Mouse (Mus musculus): ENCODE measurements at regions not wholly inside any gene's neighbourhood (a gene's known extent, or its start where the extent isn't known, plus 50 kb on each side); places are given as distances from the start of the nearest gene placed in this dataset.

GRCm38 (mm10) chr2:134029631-134030414 lies 477.9 kb downstream of the Bmp2 start:
- Histone ChIP-seq H3K4me3 (no peak overlapping the region), H3K79me2 (ENCODE audit: control insufficient read depth, insufficient read depth) (no peaks in the 10 kb centered on the region), H3K36me3 (ENCODE audit: control insufficient read depth, insufficient read depth) (no peaks in the 10 kb centered on the region), H3K27me3 (ENCODE audit: control insufficient read depth, insufficient read depth, insufficient read length) (no peaks in the 10 kb centered on the region), H3K4me2 (ENCODE audit: low read depth) (no peak overlapping the region), H3ac (ENCODE audit: control insufficient read depth, insufficient read length) (no peak overlapping the region)
- TF ChIP-seq USF1 (IDR thresholded peaks at IDR 0.05; ENCODE audit: low read depth) (no peak), POLR2AphosphoS2 (IDR thresholded peaks at IDR 0.05; ENCODE audit: insufficient read length, low read depth) (no peak), MAX (IDR thresholded peaks at IDR 0.05; ENCODE audit: low read depth) (no peak), E2F4 (IDR thresholded peaks at IDR 0.05; ENCODE audit: insufficient read depth) (no peak), MYOG (IDR thresholded peaks at IDR 0.05; ENCODE audit: control insufficient read depth in 1 of 3, insufficient read depth in 1 of 3, insufficient read length in 2 of 3, low read depth in 2 of 3) (no peak), TCF12 (IDR thresholded peaks at IDR 0.05; ENCODE audit: insufficient read depth, poor library complexity, severe bottlenecking) (no peak), REST (IDR thresholded peaks at IDR 0.05; ENCODE audit: insufficient read depth, insufficient read length) (no peak), POLR2A (IDR thresholded peaks at IDR 0.05; ENCODE audit: insufficient read length, low read depth) (no peak), SRF (IDR thresholded peaks at IDR 0.05; ENCODE audit: control insufficient read depth, insufficient read length, low read depth) (no peak), TCF3 (IDR thresholded peaks at IDR 0.05; ENCODE audit: insufficient read length, low read depth) (no peak), MYOD1 (IDR thresholded peaks at IDR 0.05; ENCODE audit: control insufficient read depth in 1 of 3, insufficient read length in 2 of 3, low read depth in 2 of 3) (no peak), CEBPB (IDR thresholded peaks at IDR 0.05; ENCODE audit: insufficient read depth, poor library complexity, severe bottlenecking) (no peak)

GRCm38 (mm10) chr2:134029153-134029552 lies 477.2 kb downstream of the Bmp2 start:
- no peak overlapping the region for H3K4me3 ChIP-seq

GRCm38 (mm10) chr2:134017109-134017508 lies 465.1 kb downstream of the Bmp2 start:
- Histone ChIP-seq H3ac (ENCODE audit: control insufficient read depth, insufficient read length) (no peak overlapping the region), H3K4me2 (ENCODE audit: low read depth) (no peak overlapping the region), H3K79me2 (ENCODE audit: control insufficient read depth, insufficient read depth) (no peaks in the 10 kb centered on the region), H3K27me3 (ENCODE audit: control insufficient read depth, insufficient read depth, insufficient read length) (no peaks in the 10 kb centered on the region), H3K4me3 (no peak overlapping the region), H3K36me3 (ENCODE audit: control insufficient read depth, insufficient read depth) (no peaks in the 10 kb centered on the region)
- no peak for TF ChIP-seq POLR2AphosphoS2 (IDR thresholded peaks at IDR 0.05; ENCODE audit: insufficient read length, low read depth)
- TF ChIP-seq CEBPB (IDR thresholded peaks at IDR 0.05; ENCODE audit: insufficient read depth, poor library complexity, severe bottlenecking) = no peak
- TF ChIP-seq MYOD1 (IDR thresholded peaks at IDR 0.05; ENCODE audit: control insufficient read depth in 1 of 3, insufficient read length in 2 of 3, low read depth in 2 of 3) = no peak
- no peak for TF ChIP-seq TCF3 (IDR thresholded peaks at IDR 0.05; ENCODE audit: insufficient read length, low read depth)
- TF ChIP-seq E2F4 (IDR thresholded peaks at IDR 0.05; ENCODE audit: insufficient read depth) = no peak
- TF ChIP-seq MYOG (IDR thresholded peaks at IDR 0.05; ENCODE audit: control insufficient read depth in 1 of 3, insufficient read depth in 1 of 3, insufficient read length in 2 of 3, low read depth in 2 of 3) = no peak
- TF ChIP-seq SRF (IDR thresholded peaks at IDR 0.05; ENCODE audit: control insufficient read depth, insufficient read length, low read depth) = no peak
- TF ChIP-seq REST (IDR thresholded peaks at IDR 0.05; ENCODE audit: insufficient read depth, insufficient read length) = no peak
- no peak for TF ChIP-seq TCF12 (IDR thresholded peaks at IDR 0.05; ENCODE audit: insufficient read depth, poor library complexity, severe bottlenecking)
- TF ChIP-seq USF1 (IDR thresholded peaks at IDR 0.05; ENCODE audit: low read depth) = no peak
- no peak for TF ChIP-seq POLR2A (IDR thresholded peaks at IDR 0.05; ENCODE audit: insufficient read length, low read depth)
- TF ChIP-seq MAX (IDR thresholded peaks at IDR 0.05; ENCODE audit: low read depth) = no peak

More at GRCm38 (mm10) chr2:134029153-134029552, 477.2 kb downstream of the Bmp2 start:
- no peak for TF ChIP-seq MYOD1 (IDR thresholded peaks at IDR 0.05; ENCODE audit: control insufficient read depth in 1 of 3, insufficient read length in 2 of 3, low read depth in 2 of 3)
- TF ChIP-seq CEBPB (IDR thresholded peaks at IDR 0.05; ENCODE audit: insufficient read depth, poor library complexity, severe bottlenecking) = no peak
- no peak for TF ChIP-seq MAX (IDR thresholded peaks at IDR 0.05; ENCODE audit: low read depth)
- TF ChIP-seq MYOG (IDR thresholded peaks at IDR 0.05; ENCODE audit: control insufficient read depth in 1 of 3, insufficient read depth in 1 of 3, insufficient read length in 2 of 3, low read depth in 2 of 3) = no peak
- no peak for TF ChIP-seq POLR2AphosphoS2 (IDR thresholded peaks at IDR 0.05; ENCODE audit: insufficient read length, low read depth)
- no peak for TF ChIP-seq E2F4 (IDR thresholded peaks at IDR 0.05; ENCODE audit: insufficient read depth)
- TF ChIP-seq REST (IDR thresholded peaks at IDR 0.05; ENCODE audit: insufficient read depth, insufficient read length) = no peak
- TF ChIP-seq TCF3 (IDR thresholded peaks at IDR 0.05; ENCODE audit: insufficient read length, low read depth) = no peak
- no peak for TF ChIP-seq POLR2A (IDR thresholded peaks at IDR 0.05; ENCODE audit: insufficient read length, low read depth)
- no peak for TF ChIP-seq SRF (IDR thresholded peaks at IDR 0.05; ENCODE audit: control insufficient read depth, insufficient read length, low read depth)
- TF ChIP-seq USF1 (IDR thresholded peaks at IDR 0.05; ENCODE audit: low read depth) = no peak
- no peak for TF ChIP-seq TCF12 (IDR thresholded peaks at IDR 0.05; ENCODE audit: insufficient read depth, poor library complexity, severe bottlenecking)
- no peaks in the 10 kb centered on the region for H3K36me3 ChIP-seq (ENCODE audit: control insufficient read depth, insufficient read depth)
- no peaks in the 10 kb centered on the region for H3K27me3 ChIP-seq (ENCODE audit: control insufficient read depth, insufficient read depth, insufficient read length)
- H3K79me2 ChIP-seq (ENCODE audit: control insufficient read depth, insufficient read depth) = no peaks in the 10 kb centered on the region
- no peak overlapping the region for H3K4me2 ChIP-seq (ENCODE audit: low read depth)
- no peak overlapping the region for H3ac ChIP-seq (ENCODE audit: control insufficient read depth, insufficient read length)

GRCm38 (mm10) chr2:134003146-134003545 lies 451.2 kb downstream of the Bmp2 start:
- H3K79me2 ChIP-seq (ENCODE audit: control insufficient read depth, insufficient read depth) = no peaks in the 10 kb centered on the region
- no peak overlapping the region for H3ac ChIP-seq (ENCODE audit: control insufficient read depth, insufficient read length)
- H3K4me2 ChIP-seq (ENCODE audit: low read depth) = no peak overlapping the region
- no peaks in the 10 kb centered on the region for H3K27me3 ChIP-seq (ENCODE audit: control insufficient read depth, insufficient read depth, insufficient read length)
- no peaks in the 10 kb centered on the region for H3K36me3 ChIP-seq (ENCODE audit: control insufficient read depth, insufficient read depth)
- no peak for TF ChIP-seq TCF12 (IDR thresholded peaks at IDR 0.05; ENCODE audit: insufficient read depth, poor library complexity, severe bottlenecking)
- no peak for TF ChIP-seq POLR2AphosphoS2 (IDR thresholded peaks at IDR 0.05; ENCODE audit: insufficient read length, low read depth)
- no peak for TF ChIP-seq USF1 (IDR thresholded peaks at IDR 0.05; ENCODE audit: low read depth)
- no peak for TF ChIP-seq CEBPB (IDR thresholded peaks at IDR 0.05; ENCODE audit: insufficient read depth, poor library complexity, severe bottlenecking)
- no peak for TF ChIP-seq POLR2A (IDR thresholded peaks at IDR 0.05; ENCODE audit: insufficient read length, low read depth)
- TF ChIP-seq E2F4 (IDR thresholded peaks at IDR 0.05; ENCODE audit: insufficient read depth) = no peak
- TF ChIP-seq MAX (IDR thresholded peaks at IDR 0.05; ENCODE audit: low read depth) = no peak
- no peak for TF ChIP-seq REST (IDR thresholded peaks at IDR 0.05; ENCODE audit: insufficient read depth, insufficient read length)
- H3K4me3 ChIP-seq = no peak overlapping the region

Measured in myocyte (in vitro differentiated cells).